Mouse (Mus musculus) lung, embryonic 14.5 days (tissue): ENCODE data around the gene 3110021N24Rik. TPM values are rescaled to one million over a fixed set of nuclear protein-coding genes. Genes with fewer than 3 reads are reported as not detected.

Experiments used
- ATAC-seq: fragments of 200-750 bp; cut with Nextera tagmentation; 2 replicates; pipeline ENCODE4 v1.8.0; 2017; ENCODE audit warnings: mild to moderate bottlenecking, moderate TSS enrichment, moderate library complexity; ENCODE audit not compliant: insufficient read depth
- DNase-seq: peaks from one replicate; pipeline ENCODE4 v3.0.0-alpha.2; 2015
- H3K27ac ChIP-seq: fragments of 300-500 bp; sonication (generic); 2 replicates; pipeline ENCODE4 v1.5.1; 2014; ENCODE audit warnings: low read depth, mild to moderate bottlenecking, moderate library complexity
- H3K27me3 ChIP-seq: fragments of 300-500 bp; sonication (generic); 2 replicates; pipeline ENCODE4 v1.6.1; 2014; ENCODE audit warnings: low read length, control low read depth; ENCODE audit not compliant: insufficient read depth
- H3K36me3 ChIP-seq: fragments of 300-500 bp; sonication (generic); 2 replicates; pipeline ENCODE4 v1.6.1; 2014; ENCODE audit warnings: control low read depth; ENCODE audit not compliant: insufficient read depth
- H3K4me1 ChIP-seq: fragments of 300-500 bp; sonication (generic); 2 replicates; pipeline ENCODE4 v1.6.1; 2014; ENCODE audit warnings: antibody characterized with exemption, control low read depth; ENCODE audit not compliant: insufficient read depth
- H3K4me2 ChIP-seq: fragments of 300-500 bp; sonication (generic); 2 replicates; pipeline ENCODE4 v1.6.1; 2014; ENCODE audit warnings: mild to moderate bottlenecking
- H3K4me3 ChIP-seq: fragments of 300-500 bp; sonication (generic); 2 replicates; pipeline ENCODE4 v1.5.1; 2014; ENCODE audit warnings: low read depth, low read length
- H3K9ac ChIP-seq: fragments of 300-500 bp; sonication (generic); 2 replicates; pipeline ENCODE4 v1.6.1; 2014
- H3K9me3 ChIP-seq: fragments of 300-500 bp; sonication (generic); 2 replicates; pipeline ENCODE4 v1.6.1; 2016; ENCODE audit warnings: low read depth, low read length, control low read depth
- CTCF ChIP-seq: IDR thresholded peaks from 2 replicates; pipeline ENCODE4 v1.5.1; 2016; ENCODE audit warnings: antibody characterized with exemption, low read depth
- WGBS: fragments of 180-500 bp; shearing (Covaris S2); extraction: QIAGEN DNeasy Blood & Tissue Kit; methylation state at CpG from one replicate; pipeline ENCODE4 v1.1.7; 2014; 5-methylcytosine and 5-hydroxymethylcytosine counted together
- polyA plus RNA-seq: library from polyadenylated mRNA; unstranded; fragments of >200 nt; fragmentation: Nextera tagmentation; extraction: Ambion mirVana; gene quantifications from 2 replicates; pipeline ENCODE4 v1.2.1, GENCODE M21; 2014

Gene 3110021N24Rik
- polyA plus RNA-seq, 1 experiment from 2014 or later = 3.1 TPM

- ATAC-seq (peak; percentile 95), DNase-seq (peak; percentile 91)
- no peaks in the 10 kb centered on the region for H3K4me1 ChIP-seq
- no peaks in the 10 kb centered on the region for H3K36me3 ChIP-seq
- peak; percentile 28; the same call in 1 of the 2 replicates for TF ChIP-seq CTCF
- peak within 1 kb of the TSS; percentile 75 for H3K4me2 ChIP-seq
- H3K9ac ChIP-seq = peak within 1 kb of the TSS; percentile 99
- no peaks in the 10 kb centered on the region for H3K9me3 ChIP-seq
- under 1% methylated on average over 110 of the region's 111 CpGs for WGBS
- no peaks in the 10 kb centered on the region for H3K27me3 ChIP-seq
- peak within 1 kb of the TSS; percentile 99 for H3K27ac ChIP-seq
- H3K4me3 ChIP-seq = peak within 1 kb of the TSS; percentile 85
Observed at GRCm38 (mm10) chr4:108780057-108780863, 60.8 kb downstream of the 3110021N24Rik start, which contains the start of gene Zfyve9. TSS of gene Zfyve9 (minus strand) at chr4:108780798.

- WGBS = under 1% methylated on average over 19 of the region's 20 CpGs
Observed at GRCm38 (mm10) chr4:108780864-108781205, 61.4 kb downstream of the 3110021N24Rik start.

GRCm38 (mm10) chr4:108781596-108781995, 62.1 kb downstream of the 3110021N24Rik start:
- WGBS = 47% methylated on average over 3 of the region's 3 CpGs
- peak overlapping the region; percentile 85 for H3K4me3 ChIP-seq
- H3K27ac ChIP-seq = peak overlapping the region; percentile 99; the same call in 1 of the 2 replicates
- peak overlapping the region; percentile 99; the same call in 1 of the 2 replicates for H3K9ac ChIP-seq
- ATAC-seq = no peak
- DNase-seq = peak; percentile 11
- H3K4me1 ChIP-seq = no peaks in the 10 kb centered on the region
- TF ChIP-seq CTCF = no peak
- no peaks in the 10 kb centered on the region for H3K27me3 ChIP-seq
- no peaks in the 10 kb centered on the region for H3K36me3 ChIP-seq
- H3K4me2 ChIP-seq = peak overlapping the region; percentile 75
- H3K9me3 ChIP-seq = no peaks in the 10 kb centered on the region

More at GRCm38 (mm10) chr4:108780864-108781205, 61.4 kb downstream of the 3110021N24Rik start:
- peak overlapping the region; percentile 99 for H3K9ac ChIP-seq
- H3K36me3 ChIP-seq = no peaks in the 10 kb centered on the region
- H3K27ac ChIP-seq = peak overlapping the region; percentile 99
- no peaks in the 10 kb centered on the region for H3K27me3 ChIP-seq
- no peaks in the 10 kb centered on the region for H3K9me3 ChIP-seq
- no peak for DNase-seq
- peak overlapping the region; percentile 75 for H3K4me2 ChIP-seq
- no peak for ATAC-seq
- no peak for TF ChIP-seq CTCF
- peak overlapping the region; percentile 85 for H3K4me3 ChIP-seq
- H3K4me1 ChIP-seq = no peaks in the 10 kb centered on the region

- H3K4me1 ChIP-seq = no peaks in the 10 kb centered on the region
- no peak for DNase-seq
- no peak overlapping the region for H3K9ac ChIP-seq
- no peak overlapping the region for H3K27ac ChIP-seq
- no peaks in the 10 kb centered on the region for H3K9me3 ChIP-seq
- TF ChIP-seq CTCF = no peak
- H3K4me3 ChIP-seq = no peak overlapping the region
- H3K27me3 ChIP-seq = no peaks in the 10 kb centered on the region
- no peaks in the 10 kb centered on the region for H3K36me3 ChIP-seq
- H3K4me2 ChIP-seq = no peak overlapping the region
- WGBS = 34% methylated on average over 8 of the region's 8 CpGs
- ATAC-seq = no peak
Observed at GRCm38 (mm10) chr4:108782421-108783085, 63.1 kb downstream of the 3110021N24Rik start.

GRCm38 (mm10) chr4:108789258-108789936, 69.9 kb downstream of the 3110021N24Rik start:
- Histone ChIP-seq H3K9ac (no peak overlapping the region), H3K27me3 (no peaks in the 10 kb centered on the region), H3K9me3 (no peaks in the 10 kb centered on the region), H3K4me3 (no peak overlapping the region), H3K27ac (no peak overlapping the region), H3K4me2 (no peak overlapping the region), H3K36me3 (no peaks in the 10 kb centered on the region), H3K4me1 (no peaks in the 10 kb centered on the region)
- TF ChIP-seq CTCF = no peak
- no peak for DNase-seq
- WGBS = 69% methylated on average over 6 of the region's 6 CpGs
- ATAC-seq = no peak

GRCm38 (mm10) chr4:108790507-108790906, 71.1 kb downstream of the 3110021N24Rik start:
- Histone ChIP-seq H3K27ac (no peak overlapping the region), H3K36me3 (no peaks in the 10 kb centered on the region), H3K9me3 (no peaks in the 10 kb centered on the region), H3K4me3 (no peak overlapping the region), H3K27me3 (no peaks in the 10 kb centered on the region), H3K4me1 (no peaks in the 10 kb centered on the region), H3K4me2 (no peak overlapping the region), H3K9ac (no peak overlapping the region)
- ATAC-seq (no peak), DNase-seq (no peak)
- 70% methylated on average over 1 of the region's 1 CpGs for WGBS
- no peak for TF ChIP-seq CTCF
